Mouse (Mus musculus) cerebellum, postnatal 25 days (tissue): ENCODE results near the gene Ghr.

Source experiments
- DNase-seq, 2 experiments: peaks; one replicate each; pipeline ENCODE4 v3.0.0; 2021; ENCODE audit warnings: mixed read lengths in 2 of 2

The Ghr gene

GRCm38 (mm10) chr15:3356073-3356766 lies 227.1 kb downstream of the Ghr start:
- peak in 1 of 2 experiments; percentile 5 for DNase-seq

- no peak for DNase-seq
Measured at GRCm38 (mm10) chr15:3353696-3354095, 229.6 kb downstream of the Ghr start.

DNA sequence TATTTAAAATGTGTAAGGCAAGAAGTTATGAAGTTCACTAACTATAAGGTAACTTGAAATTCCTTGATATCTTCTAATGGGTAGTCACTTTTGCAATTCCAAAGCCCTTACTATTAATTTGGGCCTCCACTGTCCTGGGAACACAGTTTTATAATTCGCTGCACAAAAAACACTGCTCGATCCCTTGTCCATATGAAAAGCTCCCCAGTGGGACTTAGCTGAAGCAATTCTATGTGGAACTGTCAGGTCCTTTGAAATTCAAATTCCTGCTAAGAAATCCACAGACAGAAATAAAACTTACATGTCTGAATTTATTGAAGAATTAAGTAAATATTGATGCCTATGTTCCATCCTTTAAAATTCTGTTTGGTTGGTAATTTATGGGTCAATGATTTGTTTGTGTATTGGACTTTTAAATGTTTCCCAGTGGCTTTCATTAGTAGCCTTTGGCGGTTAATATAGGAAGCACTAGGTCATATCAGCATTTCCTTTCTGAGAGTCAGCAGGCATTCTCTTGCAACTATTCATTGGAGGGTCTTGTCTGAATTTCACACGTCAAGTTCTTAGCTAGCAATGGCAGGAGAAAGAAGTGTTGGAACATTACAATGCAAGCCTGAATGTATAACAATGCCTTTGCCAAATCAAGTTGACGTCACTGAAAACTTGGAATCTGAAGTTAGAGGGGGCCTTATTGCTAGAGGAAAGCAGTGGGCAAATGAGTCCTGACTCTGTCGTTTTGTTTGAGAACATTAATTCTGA lies 233.8 kb downstream of the Ghr start:
- no peak for DNase-seq

- no peak for DNase-seq
Measured at GRCm38 (mm10) chr15:3346682-3347081, 236.6 kb downstream of the Ghr start.

GRCm38 (mm10) chr15:3344555-3344954 lies 238.7 kb downstream of the Ghr start:
- DNase-seq = peak in 1 of 2 experiments; percentile 5

DNA sequence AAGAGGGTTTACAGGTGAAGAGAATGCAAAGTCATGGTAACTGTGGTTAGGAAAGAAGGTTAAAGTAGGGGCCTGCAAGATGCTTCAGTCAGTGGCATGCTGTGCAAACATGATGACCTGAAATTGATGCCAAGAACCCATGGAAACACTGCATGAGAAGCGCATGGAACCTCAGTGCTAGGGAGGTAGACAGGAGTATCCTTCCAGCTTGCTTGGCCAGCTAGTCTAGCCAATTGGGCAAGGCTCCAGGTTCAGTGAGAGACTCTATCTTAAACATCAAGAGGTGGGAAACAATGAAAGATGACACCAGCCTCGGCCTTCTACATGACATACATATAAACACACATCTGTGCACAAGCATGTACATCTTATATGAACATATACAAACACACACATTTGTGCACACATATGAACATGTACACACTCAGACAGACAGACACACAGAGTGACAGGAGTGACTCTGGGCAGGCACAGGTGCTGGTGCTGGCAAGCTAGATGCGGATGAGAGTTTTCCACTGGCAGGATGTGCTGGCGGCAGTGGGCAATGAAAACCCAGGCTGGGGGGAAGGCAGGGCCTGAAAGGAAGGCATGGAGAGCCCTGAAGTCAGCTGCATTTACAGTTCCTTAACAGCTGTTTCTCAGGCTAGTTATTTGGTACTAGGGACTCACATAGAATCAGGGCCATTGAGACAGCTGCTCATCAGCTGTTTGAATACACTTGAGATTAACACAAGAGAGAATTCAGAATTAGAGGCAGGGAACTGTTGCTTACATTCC lies 241.3 kb downstream of the Ghr start:
- DNase-seq = peak; percentile 14 to 56

GRCm38 (mm10) chr15:3339847-3340246 lies 243.4 kb downstream of the Ghr start:
- DNase-seq = no peak

DNA sequence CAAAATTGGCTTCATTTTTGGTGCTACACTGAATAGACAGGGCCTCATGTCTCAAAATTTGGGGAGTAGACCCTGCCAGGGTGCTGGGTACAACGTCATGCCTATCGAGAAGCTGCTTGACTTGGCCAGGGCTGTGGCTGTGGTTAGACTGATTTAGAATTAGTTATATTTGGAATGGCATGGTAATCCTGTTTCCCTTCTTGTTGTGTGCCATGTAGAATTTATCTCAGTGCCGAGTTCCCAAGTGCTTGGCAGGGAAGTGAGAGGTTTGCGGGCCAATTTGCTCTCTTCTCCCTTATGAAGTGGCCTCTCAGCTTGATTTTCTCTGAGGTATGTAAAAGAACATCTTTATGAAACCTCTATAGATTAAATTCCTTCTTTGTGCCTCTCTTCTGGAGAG lies 250.8 kb downstream of the Ghr start:
- DNase-seq = no peak

DNA sequence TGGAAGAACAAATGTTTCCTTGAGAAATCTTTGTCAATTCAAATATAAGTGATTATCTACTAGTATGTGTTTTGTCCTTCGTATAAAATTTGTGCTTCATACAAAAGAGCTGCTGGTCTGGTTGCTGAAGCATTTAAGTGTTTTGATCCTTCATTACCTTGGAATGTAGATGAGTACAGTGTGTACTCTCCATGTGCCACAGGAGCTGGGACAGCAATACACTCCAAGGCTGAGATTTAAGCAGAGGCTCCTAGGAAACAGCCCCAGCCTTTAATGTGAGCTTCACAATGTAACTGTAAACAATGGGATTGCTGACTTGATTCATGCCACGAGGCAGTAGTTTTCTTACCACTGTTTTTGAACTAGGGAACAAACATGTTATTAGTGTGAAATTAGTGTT lies 251.5 kb downstream of the Ghr start:
- DNase-seq = no peak

DNA sequence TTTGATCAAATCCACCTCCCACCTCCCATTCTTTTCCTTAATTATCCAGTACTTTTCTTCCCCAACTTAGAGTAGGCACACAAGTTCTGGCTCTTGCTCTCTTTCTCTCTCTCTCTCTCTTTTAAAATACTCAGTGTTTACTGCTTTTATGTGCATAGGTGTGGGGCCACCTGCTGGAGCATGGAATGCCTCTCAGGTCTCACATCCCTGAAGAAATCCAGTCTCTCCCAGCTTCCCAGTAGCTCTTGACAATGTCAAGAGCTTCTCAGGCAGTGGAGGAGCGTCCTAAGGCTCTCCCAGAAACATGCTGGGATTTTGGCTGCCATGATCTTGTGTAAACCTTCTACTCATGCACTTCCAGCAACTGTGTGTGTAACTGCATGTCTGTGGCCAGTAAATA lies 253.0 kb downstream of the Ghr start:
- no peak for DNase-seq

DNA sequence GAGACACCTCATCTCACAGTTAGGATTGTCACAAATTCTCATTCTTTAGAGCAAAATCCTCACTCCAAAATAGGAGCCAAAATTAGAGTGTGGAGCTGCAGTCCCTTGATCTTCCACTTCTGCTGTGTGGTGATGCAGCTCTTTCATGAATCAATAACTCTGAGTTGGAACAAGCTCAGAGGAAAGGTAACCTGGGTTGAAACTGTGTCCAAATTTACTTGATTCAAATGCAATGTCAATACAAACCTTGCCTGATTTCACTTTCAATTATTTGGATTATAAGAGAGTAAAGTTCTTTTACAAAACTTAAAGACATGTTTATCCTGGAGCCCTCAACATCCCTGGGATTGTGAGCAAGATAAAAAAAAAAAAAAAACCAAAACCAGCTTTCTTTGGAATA lies 260.3 kb downstream of the Ghr start:
- DNase-seq = no peak

DNA sequence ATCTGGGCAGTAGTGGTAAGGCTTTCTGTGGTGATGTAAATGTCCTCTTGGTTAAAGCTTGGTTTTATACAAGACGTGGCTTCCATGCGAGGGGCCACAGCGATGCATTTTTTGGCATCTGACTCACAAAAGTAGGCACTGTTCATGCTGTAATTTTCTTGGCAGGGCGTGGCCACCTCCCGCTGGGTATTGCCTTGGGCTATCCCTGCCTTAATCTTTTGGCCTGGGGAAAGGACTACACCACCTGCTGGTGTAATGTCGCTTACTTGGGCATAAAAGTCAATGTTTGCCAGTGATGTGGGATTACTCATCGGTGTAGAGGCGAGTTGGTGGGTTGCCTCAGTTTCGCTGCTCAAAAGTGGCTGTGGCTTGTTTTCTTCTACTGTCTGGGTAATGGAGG lies 263.4 kb downstream of the Ghr start:
- no peak for DNase-seq

- no peak for DNase-seq
Measured at GRCm38 (mm10) chr15:3316617-3317016, 266.7 kb downstream of the Ghr start.

DNA sequence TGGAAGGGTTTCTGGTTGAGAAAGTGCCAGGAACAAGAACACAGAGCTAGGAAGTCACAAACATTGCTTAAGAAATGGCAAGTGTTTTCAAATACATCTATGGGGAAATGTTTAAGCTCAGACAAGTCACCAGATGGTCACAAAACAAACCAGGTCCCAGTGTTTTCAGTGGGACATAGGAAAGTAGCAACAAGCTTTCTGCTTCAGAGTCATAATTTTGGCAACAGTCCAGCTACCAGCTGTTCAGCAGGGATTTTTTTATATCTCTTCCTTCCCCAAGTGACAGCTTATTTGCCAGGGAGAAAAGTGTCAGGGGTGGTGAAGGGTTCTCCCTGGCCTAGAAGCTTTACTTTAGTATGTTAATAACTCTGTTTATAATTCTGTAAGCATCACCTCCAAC lies 270.4 kb downstream of the Ghr start:
- no peak for DNase-seq

DNA sequence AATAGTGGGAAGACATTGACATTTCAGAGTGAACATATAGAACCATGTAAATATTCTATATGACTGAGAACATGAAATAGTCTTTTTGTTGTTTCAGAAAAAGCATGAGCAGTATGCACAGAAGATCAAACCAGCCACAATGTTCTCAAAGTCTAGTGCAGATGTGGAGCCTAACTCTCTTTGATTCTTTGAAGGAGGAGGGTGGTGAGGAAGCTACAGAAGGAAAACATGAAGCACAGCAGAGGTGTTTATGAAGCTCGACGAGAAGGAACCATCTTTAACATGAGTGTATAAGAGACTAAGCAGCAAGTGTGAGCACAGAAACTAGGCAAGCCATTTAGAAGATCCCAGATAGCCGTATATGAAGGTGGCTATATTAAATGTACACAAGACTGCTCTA lies 273.4 kb downstream of the Ghr start:
- DNase-seq = no peak

GRCm38 (mm10) chr15:3303426-3303825 lies 279.9 kb downstream of the Ghr start, which contains the start of gene Ccdc152:
Gene Ccdc152, minus strand, starts transcription at chr15:3303526.
- DNase-seq = no peak

GRCm38 (mm10) chr15:3300361-3301100 lies 282.8 kb downstream of the Ghr start:
- DNase-seq = no peak

DNA sequence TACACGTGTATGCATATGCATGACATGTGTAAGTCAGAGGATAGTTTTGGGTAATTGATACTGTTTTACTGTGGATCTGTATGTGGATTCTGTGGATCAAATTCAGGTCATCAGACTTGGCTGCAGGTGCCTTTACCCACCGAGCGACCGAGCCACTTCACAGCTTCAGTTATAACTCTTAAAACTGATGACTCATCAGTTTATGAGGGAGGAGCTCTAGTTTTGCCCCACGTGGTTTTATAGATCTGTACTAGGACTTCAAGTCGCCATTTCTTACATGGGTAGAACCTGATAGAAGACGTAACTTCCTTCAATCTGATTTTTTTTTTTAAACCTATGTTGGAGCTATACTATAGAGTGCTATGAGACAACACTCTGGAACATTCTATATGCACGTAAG lies 285.7 kb downstream of the Ghr start:
- no peak for DNase-seq

- DNase-seq = no peak
Measured at GRCm38 (mm10) chr15:3295986-3296385, 287.3 kb downstream of the Ghr start.

DNA sequence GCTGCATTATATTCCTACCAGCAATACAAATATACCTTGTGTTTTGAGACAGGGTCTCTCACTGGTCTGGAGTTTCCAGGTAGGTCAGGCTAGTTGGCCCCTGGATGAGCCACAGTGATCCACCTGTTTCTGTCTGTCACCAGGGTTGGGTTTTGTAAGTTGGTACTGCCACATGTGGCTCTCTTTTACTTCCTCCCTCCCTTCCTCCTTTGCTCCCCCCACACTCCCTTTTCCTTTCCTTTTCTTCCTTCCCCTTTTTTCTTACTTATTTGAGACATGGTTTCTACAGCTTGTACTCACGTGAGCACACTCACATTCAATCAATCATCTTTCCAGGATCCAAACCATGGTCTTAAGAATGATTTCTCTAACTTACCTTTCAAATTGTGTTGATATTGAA lies 289.8 kb downstream of the Ghr start:
- no peak for DNase-seq

GRCm38 (mm10) chr15:3290435-3290834 lies 292.9 kb downstream of the Ghr start:
- no peak for DNase-seq

DNA sequence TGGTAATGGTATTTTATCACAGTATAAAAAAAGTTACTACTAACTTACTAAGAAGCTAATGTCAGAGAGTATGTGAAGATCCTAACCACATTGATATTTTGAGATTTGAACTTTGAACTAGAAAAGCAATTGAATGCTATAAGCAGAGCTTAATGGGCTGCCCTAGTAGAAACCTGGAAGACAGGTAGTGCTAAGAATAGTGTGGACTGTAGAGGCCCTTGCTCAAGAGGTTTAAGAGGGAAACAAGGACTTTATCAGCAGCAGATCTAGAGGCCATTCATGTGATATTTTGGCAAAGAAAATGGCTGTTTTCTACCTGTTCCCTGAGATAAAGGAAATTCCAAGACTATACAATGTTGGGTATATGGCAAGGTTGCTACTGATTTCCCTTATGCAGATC lies 297.3 kb downstream of the Ghr start:
- DNase-seq = no peak

GRCm38 (mm10) chr15:3281737-3282136 lies 301.6 kb downstream of the Ghr start:
- no peak for DNase-seq
